Mouse (Mus musculus) heart, postnatal 0 days (tissue): ENCODE measurements at regions not wholly inside any gene's neighbourhood (a gene's known extent, or its start where the extent isn't known, plus 50 kb on each side); places are given as distances from the start of the nearest gene placed in this dataset.

Source experiments
- ATAC-seq: fragments of 200-750 bp; cut with Nextera tagmentation; 2 replicates; pipeline ENCODE4 v1.8.0; 2017; ENCODE audit warnings: low read depth, moderate number of reproducible peaks, moderate library complexity; ENCODE audit not compliant: insufficient read depth
- DNase-seq: peaks from one replicate; pipeline ENCODE4 v3.0.0-alpha.2; 2016; ENCODE audit warnings: low spot score
- H3K27ac ChIP-seq: fragments of 300-500 bp; sonication (generic); 2 replicates; pipeline ENCODE4 v1.5.1; 2014; ENCODE audit warnings: low read depth, mild to moderate bottlenecking
- H3K27me3 ChIP-seq: fragments of 300-500 bp; sonication (generic); 2 replicates; pipeline ENCODE4 v1.6.1; 2014; ENCODE audit warnings: low read length, mixed read lengths; ENCODE audit not compliant: control insufficient read depth, insufficient read depth
- H3K36me3 ChIP-seq: fragments of 300-500 bp; sonication (generic); replicated peaks from 2 replicates; pipeline ENCODE4 v1.6.1; 2014; ENCODE audit warnings: low read length, mixed read lengths; ENCODE audit not compliant: control insufficient read depth, insufficient read depth
- H3K4me1 ChIP-seq: fragments of 300-500 bp; sonication (generic); 2 replicates; pipeline ENCODE4 v1.6.1; 2014; ENCODE audit warnings: antibody characterized with exemption; ENCODE audit not compliant: control insufficient read depth, insufficient read depth
- H3K4me2 ChIP-seq: fragments of 300-500 bp; sonication (generic); 2 replicates; pipeline ENCODE4 v1.6.1; 2014; ENCODE audit warnings: low read depth, mild to moderate bottlenecking, low read length, moderate library complexity
- H3K4me3 ChIP-seq: fragments of 300-500 bp; sonication (generic); 2 replicates; pipeline ENCODE4 v1.5.1; 2014; ENCODE audit warnings: low read depth, low read length
- H3K9ac ChIP-seq: fragments of 300-500 bp; sonication (generic); replicated peaks from 2 replicates; pipeline ENCODE4 v1.6.1; 2014; ENCODE audit warnings: low read depth, low read length, mixed read lengths
- H3K9me3 ChIP-seq: fragments of 300-500 bp; sonication (generic); replicated peaks from 2 replicates; pipeline ENCODE4 v1.6.1; 2016; ENCODE audit warnings: low read length; ENCODE audit not compliant: control insufficient read depth
- CTCF ChIP-seq: IDR thresholded peaks from 2 replicates; pipeline ENCODE4 v1.5.1; 2016; ENCODE audit warnings: antibody characterized with exemption, control low read depth, low read depth
- EP300 ChIP-seq: IDR thresholded peaks from 2 replicates; pipeline ENCODE4 v1.6.1; 2016; ENCODE audit warnings: antibody characterized with exemption, low read depth
- WGBS: fragments of 180-500 bp; shearing (Covaris S2); extraction: QIAGEN DNeasy Blood & Tissue Kit; methylation state at CpG from one replicate; pipeline ENCODE4 v1.1.7; 2014; 5-methylcytosine and 5-hydroxymethylcytosine counted together

DNA sequence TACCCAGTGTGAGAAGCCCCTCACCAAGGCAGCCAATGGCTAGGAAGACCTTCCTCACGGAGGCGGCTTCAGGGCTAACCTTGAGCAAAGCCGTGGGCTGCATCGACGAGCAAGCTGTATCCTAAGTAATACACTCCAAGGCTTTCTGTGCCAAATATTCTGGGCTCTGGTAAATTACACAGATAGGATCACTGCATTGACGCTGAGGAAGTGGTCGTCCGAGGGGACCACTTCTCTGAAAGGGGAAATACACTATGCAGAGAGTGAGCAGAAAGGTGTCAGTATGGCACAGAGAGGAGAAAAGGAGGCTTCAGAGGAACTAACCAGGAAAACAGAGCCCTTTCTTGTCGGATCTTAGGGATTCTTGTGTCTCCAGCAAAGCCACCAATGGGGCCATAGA is 124.1 kb downstream of the Enc1 start:
- 60% methylated on average over 9 of the region's 9 CpGs for WGBS
- H3K9ac ChIP-seq = no peak overlapping the region
- no peak overlapping the region for H3K4me3 ChIP-seq
- no peak for DNase-seq
- TF ChIP-seq EP300 (no peak), CTCF (no peak)
- no peaks in the 10 kb centered on the region for H3K4me1 ChIP-seq
- ATAC-seq = no peak
- peaks cover 4% of the 10 kb centered on the region; the same call in 1 of the 2 replicates for H3K27me3 ChIP-seq
- no peak overlapping the region for H3K27ac ChIP-seq
- no peaks in the 10 kb centered on the region for H3K36me3 ChIP-seq
- H3K4me2 ChIP-seq = no peak overlapping the region
- H3K9me3 ChIP-seq = no peaks in the 10 kb centered on the region

DNA sequence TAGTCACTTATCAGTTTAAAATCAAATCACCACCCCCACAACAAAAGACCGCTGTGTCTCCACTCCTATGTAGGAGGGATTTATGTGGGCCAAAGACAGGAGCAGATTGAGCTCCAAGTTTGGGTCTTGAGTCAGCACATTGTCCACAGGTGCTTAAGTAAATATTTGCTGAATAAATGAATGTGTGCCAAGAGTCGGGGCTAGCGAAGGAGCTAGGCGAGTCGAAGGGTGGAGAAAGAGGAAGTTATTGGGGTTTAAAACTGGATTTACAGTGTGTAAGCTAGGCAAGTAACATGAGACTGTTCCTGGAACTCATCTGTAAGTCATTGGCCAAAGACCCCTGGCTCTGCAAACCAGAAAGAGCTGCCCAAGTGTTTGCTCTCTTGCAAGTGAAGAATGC is 122.9 kb downstream of the Enc1 start:
- no peak overlapping the region for H3K27ac ChIP-seq
- no peak for TF ChIP-seq EP300
- TF ChIP-seq CTCF = no peak
- H3K4me1 ChIP-seq = no peaks in the 10 kb centered on the region

DNA sequence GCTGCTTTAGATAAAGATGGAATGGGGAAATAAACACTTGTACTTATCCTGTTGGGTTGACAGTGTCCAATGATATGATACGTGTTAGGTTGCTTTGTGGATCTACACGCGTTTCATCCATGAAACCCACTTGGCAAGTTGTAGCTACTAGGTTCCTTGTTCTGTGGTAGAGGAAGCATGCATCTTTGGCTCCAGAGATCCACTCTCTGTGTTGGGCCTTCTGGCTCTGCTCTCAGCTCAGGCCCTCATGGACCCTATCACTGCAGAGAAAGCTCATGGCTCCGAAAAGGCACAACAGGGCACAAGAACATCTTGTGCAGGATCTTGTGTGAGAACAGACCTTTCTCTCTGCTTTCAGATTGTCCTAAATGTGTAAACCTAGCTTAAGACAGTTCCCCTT is 122.3 kb downstream of the Enc1 start:
- Histone ChIP-seq H3K4me1 (no peaks in the 10 kb centered on the region), H3K4me2 (no peak overlapping the region), H3K9me3 (no peaks in the 10 kb centered on the region), H3K9ac (no peak overlapping the region), H3K4me3 (no peak overlapping the region), H3K27ac (no peak overlapping the region), H3K36me3 (no peaks in the 10 kb centered on the region), H3K27me3 (peaks cover 4% of the 10 kb centered on the region; the same call in 1 of the 2 replicates)
- 73% methylated on average over 4 of the region's 4 CpGs for WGBS
- DNase-seq = no peak
- ATAC-seq = no peak
- TF ChIP-seq CTCF = no peak
- TF ChIP-seq EP300 = no peak

More for the DNA sequence above, 122.9 kb downstream of the Enc1 start:
- no peak overlapping the region for H3K9ac ChIP-seq
- 87% methylated on average over 5 of the region's 5 CpGs for WGBS
- H3K27me3 ChIP-seq = peaks cover 7% of the 10 kb centered on the region; the same call in 1 of the 2 replicates
- no peak for ATAC-seq
- no peaks in the 10 kb centered on the region for H3K9me3 ChIP-seq
- H3K4me3 ChIP-seq = no peak overlapping the region
- DNase-seq = no peak
- no peaks in the 10 kb centered on the region for H3K36me3 ChIP-seq
- H3K4me2 ChIP-seq = no peak overlapping the region

DNA sequence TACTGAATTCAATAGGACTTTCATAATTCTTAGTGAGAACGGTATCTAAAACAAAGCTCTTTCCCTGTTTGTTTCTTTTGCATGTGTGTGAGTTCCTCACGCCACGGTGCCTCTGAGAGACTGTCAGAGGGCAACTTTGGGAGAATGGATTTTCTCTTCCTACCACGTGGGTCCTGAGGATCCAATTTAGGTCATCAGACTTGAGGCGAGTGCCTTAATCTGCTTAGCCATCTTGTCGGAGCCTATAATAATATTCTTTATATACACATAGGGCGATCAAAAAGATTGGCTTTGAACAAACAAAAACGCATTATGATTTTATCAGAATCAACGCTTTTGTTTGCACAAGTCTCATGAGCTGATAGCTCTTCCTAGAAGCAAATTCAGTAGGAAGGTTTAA is 119.6 kb downstream of the Enc1 start:
- WGBS = 57% methylated on average over 9 of the region's 9 CpGs
- DNase-seq (no peak), ATAC-seq (no peak)
- no peaks in the 10 kb centered on the region for H3K9me3 ChIP-seq
- no peak overlapping the region for H3K27ac ChIP-seq
- no peak for TF ChIP-seq EP300
- no peak for TF ChIP-seq CTCF
- no peaks in the 10 kb centered on the region for H3K36me3 ChIP-seq
- H3K9ac ChIP-seq = no peak overlapping the region
- H3K4me3 ChIP-seq = no peak overlapping the region
- H3K4me1 ChIP-seq = no peaks in the 10 kb centered on the region
- peaks cover 3% of the 10 kb centered on the region; the same call in 1 of the 2 replicates for H3K27me3 ChIP-seq
- no peak overlapping the region for H3K4me2 ChIP-seq

DNA sequence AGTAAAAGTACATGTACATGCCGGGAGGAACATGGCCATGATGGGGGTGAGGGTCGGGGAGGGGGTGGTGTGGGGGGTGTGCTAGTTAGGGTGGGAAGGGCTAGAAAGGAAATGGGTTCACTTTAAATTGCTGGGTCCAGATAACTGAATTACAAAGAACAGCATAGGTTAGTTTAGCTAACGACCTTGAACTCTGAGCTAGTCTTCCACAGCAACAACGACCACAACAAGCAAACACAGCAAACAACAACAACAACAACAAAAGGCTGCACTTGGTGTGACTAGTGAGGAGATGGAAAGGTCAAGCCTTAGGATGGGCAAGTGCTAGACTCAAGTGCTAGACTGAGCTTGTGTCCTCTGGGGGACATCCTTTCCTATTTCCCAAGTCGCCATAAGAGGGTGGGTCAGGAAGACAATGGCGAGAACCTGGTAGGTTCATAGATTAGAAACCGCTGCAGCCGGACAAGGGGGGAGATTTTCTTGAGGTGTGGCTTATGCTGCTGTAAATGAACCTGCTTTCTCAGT is 117.9 kb downstream of the Enc1 start:
- 83% methylated on average over 8 of the region's 8 CpGs for WGBS
- DNase-seq (no peak), ATAC-seq (no peak)
- TF ChIP-seq EP300 (no peak), CTCF (no peak)
- Histone ChIP-seq H3K4me3 (no peak overlapping the region), H3K36me3 (no peaks in the 10 kb centered on the region), H3K27ac (no peak overlapping the region), H3K27me3 (peaks cover 5% of the 10 kb centered on the region; the same call in 1 of the 2 replicates), H3K4me1 (no peaks in the 10 kb centered on the region), H3K9me3 (no peaks in the 10 kb centered on the region), H3K9ac (no peak overlapping the region), H3K4me2 (no peak overlapping the region)

DNA sequence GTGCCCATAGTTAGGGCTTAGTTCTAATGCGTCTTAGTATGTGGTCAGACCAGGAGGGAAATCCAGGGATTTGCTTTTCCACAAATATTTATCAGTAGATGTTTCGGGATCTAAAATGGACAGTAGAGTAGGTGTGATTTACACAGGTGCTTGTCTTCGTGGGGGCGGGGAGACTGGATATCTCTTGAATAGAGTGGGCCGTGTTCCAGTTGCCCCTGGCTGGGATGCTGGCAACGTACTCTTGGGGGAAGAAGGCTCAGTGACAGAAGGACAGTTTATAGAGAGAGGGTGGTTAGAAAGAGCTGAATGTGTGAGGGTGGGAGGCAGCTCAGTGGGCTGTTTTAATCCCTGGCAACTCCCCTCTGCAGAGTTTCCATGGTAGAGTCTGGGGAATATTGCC is 117.4 kb downstream of the Enc1 start:
- DNase-seq (no peak), ATAC-seq (no peak)
- H3K27me3 ChIP-seq = peaks cover 10% of the 10 kb centered on the region; the same call in 1 of the 2 replicates
- no peaks in the 10 kb centered on the region for H3K36me3 ChIP-seq
- H3K27ac ChIP-seq = no peak overlapping the region
- no peaks in the 10 kb centered on the region for H3K9me3 ChIP-seq
- WGBS = 82% methylated on average over 6 of the region's 6 CpGs
- H3K4me2 ChIP-seq = no peak overlapping the region
- H3K9ac ChIP-seq = no peak overlapping the region
- no peak overlapping the region for H3K4me3 ChIP-seq
- no peaks in the 10 kb centered on the region for H3K4me1 ChIP-seq
- TF ChIP-seq EP300 (no peak), CTCF (no peak)
